Mouse (Mus musculus) heart, embryonic 16.5 days (tissue): Measurements from ENCODE around the gene Ehd4. TPM values are rescaled to one million over a fixed set of nuclear protein-coding genes. Genes with fewer than 3 reads are reported as not detected.

ENCODE experiments used
- ATAC-seq: fragments of 200-750 bp; cut with Nextera tagmentation; replicated peaks from 2 replicates; pipeline ENCODE4 v1.8.0; 2017; ENCODE audit warnings: moderate number of reproducible peaks; ENCODE audit not compliant: insufficient read depth, low FRiP score; ENCODE audit errors: extremely low read depth
- H3K27ac ChIP-seq: fragments of 300-500 bp; sonication (generic); 2 replicates; pipeline ENCODE4 v1.5.1; 2014; ENCODE audit warnings: mild to moderate bottlenecking, low read length, control low read depth, moderate library complexity
- H3K27me3 ChIP-seq: fragments of 300-500 bp; sonication (generic); 2 replicates; pipeline ENCODE4 v1.6.1; 2014; ENCODE audit warnings: low read length, mixed read lengths; ENCODE audit not compliant: control insufficient read depth, insufficient read depth
- H3K36me3 ChIP-seq: fragments of 300-500 bp; sonication (generic); 2 replicates; pipeline ENCODE4 v1.6.1; 2014; ENCODE audit not compliant: control insufficient read depth, insufficient read depth
- H3K4me1 ChIP-seq: fragments of 300-500 bp; sonication (generic); 2 replicates; pipeline ENCODE4 v1.6.1; 2014; ENCODE audit warnings: low read length, mixed read lengths; ENCODE audit not compliant: control insufficient read depth, insufficient read depth
- H3K4me2 ChIP-seq: fragments of 300-500 bp; sonication (generic); 2 replicates; pipeline ENCODE4 v1.6.1; 2014; ENCODE audit warnings: low read depth, mild to moderate bottlenecking, control low read depth, low read length
- H3K4me3 ChIP-seq: fragments of 300-500 bp; sonication (generic); 2 replicates; pipeline ENCODE4 v1.5.1; 2014; ENCODE audit warnings: mild to moderate bottlenecking, control low read depth, low read length
- H3K9ac ChIP-seq: fragments of 300-500 bp; sonication (generic); 2 replicates; pipeline ENCODE4 v1.6.1; 2014; ENCODE audit warnings: low read length, control low read depth
- H3K9me3 ChIP-seq: fragments of 300-500 bp; sonication (generic); replicated peaks from 2 replicates; pipeline ENCODE4 v1.6.1; 2016; ENCODE audit warnings: low read length; ENCODE audit not compliant: control insufficient read depth
- WGBS: fragments of 180-500 bp; shearing (Covaris S2); extraction: QIAGEN DNeasy Blood & Tissue Kit; methylation state at CpG from one replicate; pipeline ENCODE4 v1.1.7; 2014; 5-methylcytosine and 5-hydroxymethylcytosine counted together
- polyA plus RNA-seq: library from polyadenylated mRNA; unstranded; fragments of >200 nt; fragmentation: Nextera tagmentation; extraction: Ambion mirVana; gene quantifications from 2 replicates; pipeline ENCODE4 v1.2.1, GENCODE M21; 2015

Ehd4 gene
- polyA plus RNA-seq, 1 experiment from 2014 or later: 163 TPM

- peak overlapping the region; percentile 67; the same call in 1 of the 2 replicates for H3K9ac ChIP-seq
- H3K36me3 ChIP-seq: peaks cover 23% of the 10 kb centered on the region
- H3K4me3 ChIP-seq: no peak overlapping the region
- no peaks in the 10 kb centered on the region for H3K9me3 ChIP-seq
- H3K4me2 ChIP-seq: no peak overlapping the region
- no peaks in the 10 kb centered on the region for H3K27me3 ChIP-seq
- no peak for ATAC-seq
- H3K27ac ChIP-seq: peak overlapping the region; percentile 99
- 65% methylated on average over 3 of the region's 3 CpGs for WGBS
- peaks cover 53% of the 10 kb centered on the region for H3K4me1 ChIP-seq
Measured at GRCm38 (mm10) chr2:120099886-120100285, 54.5 kb downstream of the Ehd4 start.

- no peaks in the 10 kb centered on the region for H3K9me3 ChIP-seq
- H3K4me3 ChIP-seq: no peak overlapping the region
- peaks cover 53% of the 10 kb centered on the region for H3K4me1 ChIP-seq
- ATAC-seq: no peak
- WGBS: 50% methylated on average over 4 of the region's 4 CpGs
- H3K27ac ChIP-seq: peak overlapping the region; percentile 99
- peaks cover 23% of the 10 kb centered on the region for H3K36me3 ChIP-seq
- H3K4me2 ChIP-seq: peak overlapping the region; percentile 22
- peak overlapping the region; percentile 67 for H3K9ac ChIP-seq
- no peaks in the 10 kb centered on the region for H3K27me3 ChIP-seq
Measured at GRCm38 (mm10) chr2:120099263-120099662, 55.1 kb downstream of the Ehd4 start.

DNA sequence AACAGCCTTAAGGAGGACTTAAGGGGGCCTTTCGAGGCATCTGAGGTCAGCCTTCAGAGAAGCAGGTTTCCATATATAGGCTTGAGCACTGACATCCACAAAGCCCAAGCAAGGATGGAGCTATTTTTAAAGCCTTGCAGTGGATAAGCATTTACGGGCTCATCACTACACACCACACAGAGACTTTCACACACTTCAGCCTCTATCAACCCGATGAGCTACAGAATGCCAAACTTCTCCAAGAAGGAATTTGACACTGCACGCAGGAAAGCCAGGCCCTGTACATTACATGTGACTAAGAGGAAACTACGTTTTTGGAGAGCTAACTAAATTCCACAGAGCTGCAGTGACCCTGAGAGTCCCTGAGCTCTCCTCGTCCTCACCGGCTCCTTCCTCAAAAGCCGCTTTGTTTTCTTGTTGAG lies 55.6 kb downstream of the Ehd4 start:
- ATAC-seq: peak; percentile 88
- peak overlapping the region; percentile 99 for H3K27ac ChIP-seq
- no peak overlapping the region for H3K4me3 ChIP-seq
- WGBS: 13% methylated on average over 8 of the region's 8 CpGs
- H3K4me1 ChIP-seq: peaks cover 55% of the 10 kb centered on the region
- H3K9ac ChIP-seq: peak overlapping the region; percentile 67
- no peaks in the 10 kb centered on the region for H3K9me3 ChIP-seq
- no peaks in the 10 kb centered on the region for H3K27me3 ChIP-seq
- H3K36me3 ChIP-seq: peaks cover 23% of the 10 kb centered on the region
- H3K4me2 ChIP-seq: peak overlapping the region; percentile 22

DNA sequence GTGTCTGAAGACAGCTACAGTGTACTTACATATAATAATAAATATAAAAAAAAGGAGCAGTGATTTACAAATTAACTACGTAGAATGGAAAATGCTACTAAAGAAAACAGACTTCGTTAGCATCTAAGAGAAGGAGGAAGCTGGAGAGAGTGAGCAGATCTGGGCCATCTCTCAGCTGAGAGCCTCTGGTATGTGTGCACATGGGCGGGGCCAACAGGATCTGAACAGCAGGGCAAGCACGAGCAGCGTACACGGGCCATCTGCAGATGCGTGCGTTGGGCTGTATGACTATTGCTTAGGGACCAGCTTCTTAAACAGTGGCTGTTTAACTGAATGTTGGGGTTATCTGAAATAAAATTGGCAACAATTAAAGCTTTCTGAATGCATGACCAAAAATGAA lies 56.5 kb downstream of the Ehd4 start:
- Histone ChIP-seq H3K4me3 (no peak overlapping the region), H3K9ac (no peak overlapping the region; the same call in 1 of the 2 replicates), H3K36me3 (peaks cover 26% of the 10 kb centered on the region), H3K4me1 (peaks cover 57% of the 10 kb centered on the region), H3K27me3 (no peaks in the 10 kb centered on the region), H3K9me3 (no peaks in the 10 kb centered on the region), H3K27ac (peak overlapping the region; percentile 99), H3K4me2 (no peak overlapping the region)
- 39% methylated on average over 8 of the region's 8 CpGs for WGBS
- no peak for ATAC-seq

DNA sequence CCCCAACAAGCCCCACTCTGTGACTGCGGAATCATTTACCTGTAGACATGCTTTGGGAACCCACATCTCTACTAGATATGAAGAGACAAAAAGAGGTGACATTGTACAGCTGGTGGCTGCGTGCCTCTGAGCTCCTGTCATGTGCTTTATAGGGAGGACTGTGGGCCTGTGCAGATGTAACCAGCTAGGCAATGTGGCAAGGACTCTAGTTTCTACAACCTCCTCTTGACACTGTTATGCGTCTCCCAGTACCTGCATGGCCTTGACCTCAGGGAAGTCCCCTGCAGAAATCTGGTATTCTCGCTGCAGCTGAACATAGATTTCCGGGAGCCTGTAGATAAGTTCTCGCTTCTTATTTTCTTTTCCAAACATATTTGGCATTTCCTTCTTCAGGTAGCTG lies 57.7 kb downstream of the Ehd4 start:
- peak overlapping the region; percentile 99 for H3K27ac ChIP-seq
- 65% methylated on average over 6 of the region's 6 CpGs for WGBS
- H3K4me1 ChIP-seq: peaks cover 48% of the 10 kb centered on the region
- no peak overlapping the region for H3K4me3 ChIP-seq
- peaks cover 20% of the 10 kb centered on the region for H3K36me3 ChIP-seq
- H3K4me2 ChIP-seq: no peak overlapping the region
- H3K27me3 ChIP-seq: no peaks in the 10 kb centered on the region
- no peaks in the 10 kb centered on the region for H3K9me3 ChIP-seq
- no peak for ATAC-seq
- H3K9ac ChIP-seq: no peak overlapping the region; the same call in 1 of the 2 replicates

DNA sequence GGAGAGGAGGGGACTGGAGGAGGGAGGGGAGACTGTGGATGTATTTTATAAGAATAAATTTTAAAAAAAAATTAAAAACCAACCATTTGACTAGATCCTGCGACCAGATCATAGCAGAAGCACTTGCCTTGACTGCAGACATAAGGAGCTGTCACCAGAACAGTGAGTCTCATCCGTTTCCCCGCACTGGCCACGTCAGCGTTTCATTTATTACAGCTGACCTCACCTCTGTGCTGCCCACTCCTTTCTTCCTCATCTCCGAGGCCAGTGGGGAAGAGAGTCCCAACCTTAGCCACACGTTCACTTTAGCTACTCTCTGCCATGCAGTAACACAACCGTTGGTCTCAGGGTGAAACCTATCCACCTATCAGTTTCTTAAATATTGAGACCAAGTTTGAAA lies 58.2 kb downstream of the Ehd4 start:
- no peaks in the 10 kb centered on the region for H3K9me3 ChIP-seq
- peaks cover 19% of the 10 kb centered on the region for H3K36me3 ChIP-seq
- H3K4me1 ChIP-seq: peaks cover 48% of the 10 kb centered on the region
- no peak overlapping the region for H3K9ac ChIP-seq
- H3K4me3 ChIP-seq: no peak overlapping the region
- ATAC-seq: no peak
- no peak overlapping the region for H3K4me2 ChIP-seq
- no peaks in the 10 kb centered on the region for H3K27me3 ChIP-seq
- WGBS: 53% methylated on average over 8 of the region's 8 CpGs
- peak overlapping the region; percentile 99 for H3K27ac ChIP-seq

GRCm38 (mm10) chr2:120095171-120095570 lies 59.2 kb downstream of the Ehd4 start:
- no peak for ATAC-seq
- H3K27ac ChIP-seq: no peak overlapping the region
- H3K27me3 ChIP-seq: no peaks in the 10 kb centered on the region
- H3K4me2 ChIP-seq: no peak overlapping the region
- H3K9me3 ChIP-seq: no peaks in the 10 kb centered on the region
- H3K36me3 ChIP-seq: peaks cover 18% of the 10 kb centered on the region
- 94% methylated on average over 4 of the region's 4 CpGs for WGBS
- H3K4me3 ChIP-seq: no peak overlapping the region
- peaks cover 48% of the 10 kb centered on the region for H3K4me1 ChIP-seq
- no peak overlapping the region for H3K9ac ChIP-seq

DNA sequence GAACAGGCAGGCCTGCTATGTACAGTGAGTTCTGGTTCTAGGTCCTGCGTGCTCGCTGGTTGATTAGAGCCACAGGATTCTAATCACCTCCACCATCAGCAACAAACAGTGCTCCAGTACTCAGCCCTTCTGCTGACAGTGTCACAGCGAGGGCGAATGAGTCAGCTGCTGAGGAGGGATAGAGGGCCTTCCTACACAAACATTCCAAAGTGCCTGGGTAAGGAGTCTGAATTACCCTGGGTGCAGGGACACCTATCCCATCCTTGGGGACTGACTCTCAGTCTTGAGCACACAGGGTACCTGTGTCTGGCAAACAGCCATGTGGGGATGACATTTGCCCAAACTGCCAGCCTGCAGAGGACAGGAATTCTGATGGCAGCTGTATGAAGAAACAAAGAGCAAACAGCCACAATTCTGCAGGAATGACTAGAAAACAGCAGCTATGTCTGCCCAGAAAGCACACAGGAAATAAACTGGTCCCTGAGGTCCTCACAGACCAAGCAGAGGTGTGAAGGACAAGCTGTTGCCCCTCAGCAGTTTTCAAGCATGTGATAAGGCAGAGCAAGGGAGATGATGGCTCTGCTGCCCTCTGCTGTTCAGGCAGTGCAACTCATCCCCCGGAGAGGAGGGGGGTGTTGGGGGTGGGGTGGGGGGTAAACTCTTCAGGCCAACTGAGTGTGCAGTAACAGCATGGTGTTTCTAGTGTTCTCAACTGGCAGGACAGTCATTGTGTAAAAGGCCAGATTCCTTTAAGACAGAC lies 60.6 kb downstream of the Ehd4 start:
- 21% methylated on average over 5 of the region's 5 CpGs for WGBS
- H3K36me3 ChIP-seq: peaks cover 23% of the 10 kb centered on the region
- no peak for ATAC-seq
- peak overlapping the region; percentile 3; the same call in 1 of the 2 replicates for H3K9ac ChIP-seq
- peak overlapping the region; percentile 79 for H3K27ac ChIP-seq
- H3K9me3 ChIP-seq: no peaks in the 10 kb centered on the region
- no peak overlapping the region for H3K4me3 ChIP-seq
- no peaks in the 10 kb centered on the region for H3K27me3 ChIP-seq
- no peak overlapping the region for H3K4me2 ChIP-seq
- H3K4me1 ChIP-seq: peaks cover 35% of the 10 kb centered on the region

GRCm38 (mm10) chr2:120090979-120091378 lies 63.4 kb downstream of the Ehd4 start:
- Histone ChIP-seq H3K4me3 (no peak overlapping the region), H3K9me3 (no peaks in the 10 kb centered on the region), H3K36me3 (peaks cover 19% of the 10 kb centered on the region), H3K27ac (no peak overlapping the region), H3K27me3 (no peaks in the 10 kb centered on the region), H3K4me1 (peaks cover 12% of the 10 kb centered on the region), H3K4me2 (no peak overlapping the region), H3K9ac (no peak overlapping the region)
- ATAC-seq: no peak
- 61% methylated on average over 17 of the region's 17 CpGs for WGBS
